Mouse (Mus musculus): ENCODE results near the gene Nkain2.

DNA sequence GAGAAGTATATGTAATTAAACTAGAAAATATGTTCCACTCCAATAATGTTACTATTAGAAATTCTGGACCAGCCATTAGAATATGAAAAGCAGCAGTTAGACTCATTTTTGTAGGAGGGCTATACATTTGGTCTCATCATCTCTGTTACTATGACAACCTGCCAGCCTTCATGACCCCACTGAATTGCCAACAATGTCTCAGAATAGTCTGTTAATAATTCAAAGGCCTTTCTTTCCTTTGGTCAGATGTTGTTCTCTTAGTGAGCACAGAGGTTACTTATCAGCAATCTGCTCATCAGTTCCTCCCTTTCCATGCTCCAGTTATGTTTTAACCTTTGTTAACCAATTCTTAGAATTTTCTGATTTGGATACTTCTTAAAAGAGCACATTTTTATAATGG lies 251.1 kb downstream of the Nkain2 start:
- TF ChIP-seq EP300 (optimal IDR thresholded peaks at IDR 0.05) = no peak
- no peak for TF ChIP-seq CTCF (IDR thresholded peaks at IDR 0.05; ENCODE audit: low read depth)
